Mouse (Mus musculus): ENCODE measurements at regions not wholly inside any gene's neighbourhood (a gene's known extent, or its start where the extent isn't known, plus 50 kb on each side); places are given as distances from the start of the nearest gene placed in this dataset.

GRCm38 (mm10) chr2:160421216-160421911 is 54.5 kb upstream of the Mafb start:
- DNase-seq (ENCODE audit: low spot score in 2 of 2): no peak

- DNase-seq (ENCODE audit: low spot score in 2 of 2): no peak
Measured at GRCm38 (mm10) chr2:160424491-160424890, 57.6 kb upstream of the Mafb start.

- DNase-seq (ENCODE audit: low spot score in 2 of 2): no peak
Measured at GRCm38 (mm10) chr2:160427431-160427830, 60.6 kb upstream of the Mafb start.

- DNase-seq (ENCODE audit: low spot score in 2 of 2): peak in 1 of 2 experiments; percentile 42
Measured at GRCm38 (mm10) chr2:160433252-160433651, 66.4 kb upstream of the Mafb start.

- no peak for DNase-seq (ENCODE audit: low spot score in 2 of 2)
Measured at GRCm38 (mm10) chr2:160434701-160435100, 67.8 kb upstream of the Mafb start.

GRCm38 (mm10) chr2:160435622-160436021 is 68.8 kb upstream of the Mafb start:
- no peak for DNase-seq (ENCODE audit: low spot score in 2 of 2)

- DNase-seq (ENCODE audit: low spot score in 2 of 2): no peak
Measured at GRCm38 (mm10) chr2:160439028-160439427, 72.2 kb upstream of the Mafb start.

- DNase-seq (ENCODE audit: low spot score in 2 of 2): no peak
Measured at GRCm38 (mm10) chr2:160440236-160440635, 73.4 kb upstream of the Mafb start.

GRCm38 (mm10) chr2:160451057-160451456 is 84.2 kb upstream of the Mafb start:
- no peak for DNase-seq (ENCODE audit: low spot score in 2 of 2)

GRCm38 (mm10) chr2:160451481-160452238 is 84.8 kb upstream of the Mafb start:
- peak; percentile 15 to 52 for DNase-seq (ENCODE audit: low spot score in 2 of 2)

GRCm38 (mm10) chr2:160452239-160452530 is 85.3 kb upstream of the Mafb start:
- DNase-seq (ENCODE audit: low spot score in 2 of 2): no peak

- DNase-seq (ENCODE audit: low spot score in 2 of 2): no peak
Measured at GRCm38 (mm10) chr2:160452730-160453129, 85.9 kb upstream of the Mafb start.

- DNase-seq (ENCODE audit: low spot score in 2 of 2): no peak
Measured at GRCm38 (mm10) chr2:160455617-160456016, 88.8 kb upstream of the Mafb start.

- DNase-seq (ENCODE audit: low spot score in 2 of 2): no peak
Measured at GRCm38 (mm10) chr2:160456681-160457080, 89.8 kb upstream of the Mafb start.

- no peak for DNase-seq (ENCODE audit: low spot score in 2 of 2)
Measured at GRCm38 (mm10) chr2:160471561-160471960, 104.7 kb upstream of the Mafb start.

- no peak for DNase-seq (ENCODE audit: low spot score in 2 of 2)
Measured at GRCm38 (mm10) chr2:160476181-160476580, 109.3 kb upstream of the Mafb start.

- DNase-seq (ENCODE audit: low spot score in 2 of 2): no peak
Measured at GRCm38 (mm10) chr2:160479240-160479639, 112.4 kb upstream of the Mafb start.

- DNase-seq (ENCODE audit: low spot score in 2 of 2): no peak
Measured at GRCm38 (mm10) chr2:160485097-160485496, 118.2 kb upstream of the Mafb start.

GRCm38 (mm10) chr2:160485515-160485914 is 118.7 kb upstream of the Mafb start:
- no peak for DNase-seq (ENCODE audit: low spot score in 2 of 2)

GRCm38 (mm10) chr2:160499726-160500125 is 132.9 kb upstream of the Mafb start:
- no peak for DNase-seq (ENCODE audit: low spot score in 2 of 2)

GRCm38 (mm10) chr2:160502901-160503300 is 136.0 kb upstream of the Mafb start:
- no peak for DNase-seq (ENCODE audit: low spot score in 2 of 2)

- no peak for DNase-seq (ENCODE audit: low spot score in 2 of 2)
Measured at GRCm38 (mm10) chr2:160503597-160504393, 136.9 kb upstream of the Mafb start.

Data from adrenal gland, adult 18-20 months (tissue).